Mouse (Mus musculus) midbrain, embryonic 11.5 days (tissue): ENCODE results near the gene Cavin2. TPM values are rescaled to one million over a fixed set of nuclear protein-coding genes. Genes with fewer than 3 reads are reported as not detected.

ENCODE experiments used
- ATAC-seq: fragments of 200-750 bp; cut with Nextera tagmentation; 2 replicates; pipeline ENCODE4 v1.8.0; 2017; ENCODE audit warnings: moderate TSS enrichment, moderate library complexity; ENCODE audit not compliant: low FRiP score
- DNase-seq: peaks from one replicate; pipeline ENCODE4 v3.0.0; 2015; ENCODE audit warnings: low spot score; ENCODE audit errors: missing footprints
- H3K27ac ChIP-seq: fragments of 300-500 bp; sonication (generic); 2 replicates; pipeline ENCODE4 v1.5.1; 2014; ENCODE audit warnings: low read depth, low read length
- H3K27me3 ChIP-seq: fragments of 300-500 bp; sonication (generic); 2 replicates; pipeline ENCODE4 v1.6.1; 2014; ENCODE audit warnings: mild to moderate bottlenecking, low read length, moderate library complexity, mixed read lengths; ENCODE audit not compliant: control insufficient read depth, insufficient read depth
- H3K36me3 ChIP-seq: fragments of 300-500 bp; sonication (generic); 2 replicates; pipeline ENCODE4 v1.6.1; 2014; ENCODE audit warnings: mild to moderate bottlenecking, low read length, moderate library complexity, mixed read lengths; ENCODE audit not compliant: control insufficient read depth, insufficient read depth
- H3K4me1 ChIP-seq: fragments of 300-500 bp; sonication (generic); 2 replicates; pipeline ENCODE4 v1.6.1; 2014; ENCODE audit warnings: low read length; ENCODE audit not compliant: control insufficient read depth, insufficient read depth
- H3K4me2 ChIP-seq: fragments of 300-500 bp; sonication (generic); 2 replicates; pipeline ENCODE4 v1.6.1; 2014; ENCODE audit warnings: mild to moderate bottlenecking, moderate library complexity
- H3K4me3 ChIP-seq: fragments of 300-500 bp; sonication (generic); 2 replicates; pipeline ENCODE4 v1.5.1; 2014; ENCODE audit warnings: low read depth, low read length
- H3K9ac ChIP-seq: fragments of 300-500 bp; sonication (generic); 2 replicates; pipeline ENCODE4 v1.6.1; 2014; ENCODE audit warnings: low read length
- H3K9me3 ChIP-seq: fragments of 300-500 bp; sonication (generic); 2 replicates; pipeline ENCODE4 v1.6.1; 2016; ENCODE audit warnings: low read length; ENCODE audit not compliant: control insufficient read depth
- WGBS: fragments of 180-500 bp; shearing (Covaris S2); extraction: QIAGEN DNeasy Blood & Tissue Kit; methylation state at CpG from one replicate; pipeline ENCODE4 v1.1.7; 2014; 5-methylcytosine and 5-hydroxymethylcytosine counted together
- polyA plus RNA-seq: library from polyadenylated mRNA; unstranded; fragments of >200 nt; fragmentation: Nextera tagmentation; extraction: Ambion mirVana; gene quantifications from 2 replicates; pipeline ENCODE4 v1.2.1, GENCODE M21; 2014

The Cavin2 gene
- polyA plus RNA-seq, result 4.9 and 5.0 TPM in 2 replicates

DNA sequence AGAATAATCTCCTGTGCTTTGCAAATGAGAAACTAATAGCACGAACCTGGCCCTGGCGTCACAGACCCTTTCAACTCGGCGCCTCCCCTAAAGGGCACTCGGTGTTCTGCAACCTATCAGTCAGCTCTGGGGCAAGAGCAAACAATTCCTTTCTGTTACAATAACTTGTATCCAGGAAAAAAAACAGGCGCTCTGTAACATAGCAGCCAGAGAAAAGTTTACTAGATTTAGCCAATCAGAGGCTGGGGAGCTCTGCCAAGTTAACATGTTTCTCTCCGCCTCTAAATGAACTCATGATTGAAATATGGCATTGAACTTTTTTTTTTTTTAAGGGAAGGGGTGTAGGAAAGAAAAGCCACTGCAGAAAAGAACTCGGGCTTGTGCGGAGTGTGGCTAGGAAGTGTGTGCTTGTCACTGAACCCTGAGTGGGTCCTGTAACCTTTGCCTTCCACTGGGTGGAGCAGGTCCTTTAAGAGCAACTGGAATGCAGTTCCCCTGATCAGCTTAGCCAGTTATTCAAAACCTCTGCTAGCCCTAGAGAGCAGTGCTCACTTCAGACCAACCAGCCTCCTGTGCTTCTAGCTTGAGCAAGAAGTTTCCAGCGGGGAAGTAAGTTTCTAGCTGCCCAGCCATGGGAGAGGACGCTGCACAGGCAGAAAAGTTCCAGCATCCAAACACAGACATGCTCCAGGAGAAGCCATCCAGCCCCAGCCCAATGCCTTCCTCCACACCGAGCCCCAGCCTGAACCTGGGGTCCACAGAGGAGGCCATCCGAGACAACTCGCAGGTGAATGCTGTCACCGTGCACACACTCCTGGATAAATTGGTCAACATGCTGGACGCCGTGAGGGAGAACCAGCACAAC, at the start of gene Cavin2:
Gene Cavin2, plus strand, starts transcription at position 372 of the 865 bp plus-strand sequence.
- no peak within 1 kb of the TSS for H3K4me2 ChIP-seq
- no peaks in the 10 kb centered on the region for H3K36me3 ChIP-seq
- H3K4me3 ChIP-seq, result no peak within 1 kb of the TSS
- no peak within 1 kb of the TSS for H3K27ac ChIP-seq
- no peaks in the 10 kb centered on the region for H3K27me3 ChIP-seq
- WGBS, result 64% methylated on average over 17 of the region's 17 CpGs
- ATAC-seq (0 out of 2 replicates have a peak, but pooled peaks have one; percentile 40), DNase-seq (no peak)
- no peaks in the 10 kb centered on the region for H3K9me3 ChIP-seq
- no peaks in the 10 kb centered on the region for H3K4me1 ChIP-seq
- no peak within 1 kb of the TSS for H3K9ac ChIP-seq

DNA sequence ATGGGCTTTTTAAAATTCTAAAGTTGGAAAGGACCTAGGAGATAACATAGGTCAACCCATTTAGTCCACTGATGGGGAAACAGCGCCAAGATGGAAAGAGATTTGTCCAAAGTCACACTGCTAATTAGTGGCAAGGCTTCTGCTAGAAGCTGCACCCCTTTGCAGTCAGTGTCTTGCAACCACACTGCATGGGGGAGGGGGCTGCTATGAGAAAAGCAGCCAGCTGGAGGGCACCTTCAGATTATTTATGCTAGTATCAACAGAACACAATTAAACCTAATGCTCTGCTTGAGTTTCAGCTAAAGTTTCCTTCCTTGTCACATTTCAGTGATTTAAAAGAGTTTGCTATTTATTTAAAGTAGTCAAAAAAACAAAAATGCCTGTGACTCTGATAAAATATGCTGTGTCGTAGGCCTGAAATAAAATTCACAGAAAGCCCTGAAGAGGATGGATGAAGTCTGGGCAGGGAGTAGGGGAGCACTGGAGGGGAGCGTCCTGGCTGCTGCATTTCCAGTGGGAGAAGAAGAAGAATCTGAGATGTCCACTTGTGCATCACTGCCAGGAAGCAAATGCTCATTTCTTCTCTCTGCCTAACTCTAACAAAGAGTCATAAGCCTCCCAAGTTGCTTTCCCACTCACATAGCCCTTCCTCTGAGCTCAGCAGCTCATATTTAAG, 47.5 kb upstream of the Cavin2 start:
- H3K4me3 ChIP-seq, result no peak overlapping the region
- H3K27ac ChIP-seq, result no peak overlapping the region
- no peaks in the 10 kb centered on the region for H3K36me3 ChIP-seq
- H3K9me3 ChIP-seq, result no peaks in the 10 kb centered on the region
- no peak overlapping the region for H3K9ac ChIP-seq
- WGBS, result 88% methylated on average over 3 of the region's 3 CpGs
- no peaks in the 10 kb centered on the region for H3K27me3 ChIP-seq
- no peak for DNase-seq
- no peaks in the 10 kb centered on the region for H3K4me1 ChIP-seq
- H3K4me2 ChIP-seq, result no peak overlapping the region
- ATAC-seq, result no peak

GRCm38 (mm10) chr1:51243294-51243693, 45.6 kb upstream of the Cavin2 start:
- WGBS, result 88% methylated on average over 3 of the region's 3 CpGs

DNA sequence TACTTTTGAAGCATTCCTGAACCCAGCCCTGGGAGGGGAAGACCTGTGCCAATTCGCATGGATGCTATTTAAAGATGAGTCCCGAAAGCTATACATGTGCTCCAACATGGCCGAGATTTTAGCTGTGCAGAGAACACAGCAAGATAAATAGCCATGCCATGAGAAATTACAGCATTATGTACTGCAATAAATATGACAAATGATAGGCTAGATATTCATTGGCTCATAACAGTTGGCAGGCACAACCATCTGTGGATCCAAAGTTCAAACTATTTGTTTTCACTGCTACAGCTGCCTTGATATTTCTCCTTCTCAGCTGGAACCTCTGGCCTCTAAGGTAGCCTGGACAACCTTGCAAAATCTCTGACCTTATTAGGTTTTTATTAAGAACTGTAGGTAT, 45.1 kb upstream of the Cavin2 start:
- Histone ChIP-seq H3K36me3 (no peaks in the 10 kb centered on the region), H3K9ac (no peak overlapping the region), H3K4me2 (no peak overlapping the region), H3K9me3 (no peaks in the 10 kb centered on the region), H3K4me3 (no peak overlapping the region), H3K27me3 (no peaks in the 10 kb centered on the region), H3K27ac (no peak overlapping the region), H3K4me1 (no peaks in the 10 kb centered on the region)
- ATAC-seq (no peak), DNase-seq (no peak)
- WGBS, result 95% methylated on average over 3 of the region's 3 CpGs

More at GRCm38 (mm10) chr1:51243294-51243693, 45.6 kb upstream of the Cavin2 start:
- Histone ChIP-seq H3K4me2 (no peak overlapping the region), H3K36me3 (no peaks in the 10 kb centered on the region), H3K9ac (no peak overlapping the region), H3K4me1 (no peaks in the 10 kb centered on the region), H3K9me3 (no peaks in the 10 kb centered on the region), H3K27me3 (no peaks in the 10 kb centered on the region), H3K4me3 (no peak overlapping the region), H3K27ac (no peak overlapping the region)
- DNase-seq (no peak), ATAC-seq (no peak)

DNA sequence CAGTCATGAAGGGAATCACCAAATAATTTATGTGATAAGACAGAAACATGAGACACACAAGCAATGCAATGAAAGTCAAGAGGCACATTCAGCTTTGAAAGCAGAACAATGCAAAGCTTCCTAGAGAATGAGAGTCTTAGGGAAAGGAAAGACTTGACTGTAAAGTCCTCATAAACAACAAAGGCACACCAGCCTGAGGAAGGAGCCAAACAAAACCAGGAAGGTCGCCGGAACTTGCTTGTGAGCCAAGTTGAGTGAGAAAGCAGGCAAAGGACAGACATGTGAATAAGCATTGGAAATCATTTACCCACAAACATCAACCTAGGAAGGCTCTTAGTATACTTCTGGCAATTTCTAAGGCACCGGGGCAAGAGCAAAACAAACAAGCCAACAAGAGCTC, 43.5 kb upstream of the Cavin2 start:
- no peaks in the 10 kb centered on the region for H3K27me3 ChIP-seq
- DNase-seq, result no peak
- H3K27ac ChIP-seq, result no peak overlapping the region
- no peaks in the 10 kb centered on the region for H3K36me3 ChIP-seq
- no peak for ATAC-seq
- no peaks in the 10 kb centered on the region for H3K4me1 ChIP-seq
- WGBS, result 69% methylated on average over 3 of the region's 3 CpGs
- H3K9ac ChIP-seq, result no peak overlapping the region
- no peak overlapping the region for H3K4me3 ChIP-seq
- no peaks in the 10 kb centered on the region for H3K9me3 ChIP-seq
- no peak overlapping the region for H3K4me2 ChIP-seq

- Histone ChIP-seq H3K4me3 (no peak overlapping the region), H3K9ac (no peak overlapping the region), H3K9me3 (no peaks in the 10 kb centered on the region), H3K27ac (no peak overlapping the region), H3K27me3 (no peaks in the 10 kb centered on the region), H3K4me2 (no peak overlapping the region), H3K36me3 (no peaks in the 10 kb centered on the region), H3K4me1 (no peaks in the 10 kb centered on the region)
- WGBS, result 89% methylated on average over 5 of the region's 5 CpGs
- ATAC-seq (no peak), DNase-seq (no peak)
Measured at GRCm38 (mm10) chr1:51250302-51250701, 38.6 kb upstream of the Cavin2 start.

DNA sequence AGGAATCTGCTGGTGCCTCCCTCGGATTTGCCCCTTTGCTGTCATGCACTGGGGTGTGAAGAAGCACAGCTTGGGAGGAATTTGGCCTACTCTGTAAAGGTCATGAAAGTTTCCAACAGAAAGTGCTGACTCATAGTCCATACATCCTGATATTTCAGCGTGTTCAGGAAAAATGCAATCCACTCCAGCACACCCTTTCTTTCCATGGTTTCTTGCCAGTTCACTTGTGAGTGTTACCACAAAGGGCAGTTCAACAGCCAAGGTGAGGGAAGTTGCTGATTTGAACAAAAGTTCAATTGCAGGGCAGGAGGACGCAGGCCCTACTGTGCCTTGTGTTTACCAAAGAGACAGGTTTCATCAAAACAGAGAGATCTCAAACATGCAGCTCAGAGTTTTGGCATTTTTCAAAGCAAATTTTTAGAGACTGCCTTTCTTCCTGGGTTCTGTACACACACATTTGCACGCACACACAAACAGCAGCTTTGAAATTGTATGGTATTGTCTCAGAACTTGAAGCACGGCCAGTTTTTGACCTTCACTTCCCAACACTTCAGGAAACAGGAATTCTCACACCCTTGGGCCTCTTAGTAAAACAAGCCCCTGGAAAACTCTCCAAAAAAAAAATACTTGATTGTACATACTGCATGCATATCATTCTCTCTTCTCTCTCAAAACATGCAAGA, 23.7 kb upstream of the Cavin2 start:
- H3K36me3 ChIP-seq, result no peaks in the 10 kb centered on the region
- no peak overlapping the region for H3K9ac ChIP-seq
- DNase-seq (no peak), ATAC-seq (no peak)
- H3K9me3 ChIP-seq, result no peaks in the 10 kb centered on the region
- WGBS, result 57% methylated on average over 5 of the region's 5 CpGs
- no peaks in the 10 kb centered on the region for H3K27me3 ChIP-seq
- no peak overlapping the region for H3K4me3 ChIP-seq
- no peak overlapping the region for H3K27ac ChIP-seq
- H3K4me2 ChIP-seq, result no peak overlapping the region
- no peaks in the 10 kb centered on the region for H3K4me1 ChIP-seq

DNA sequence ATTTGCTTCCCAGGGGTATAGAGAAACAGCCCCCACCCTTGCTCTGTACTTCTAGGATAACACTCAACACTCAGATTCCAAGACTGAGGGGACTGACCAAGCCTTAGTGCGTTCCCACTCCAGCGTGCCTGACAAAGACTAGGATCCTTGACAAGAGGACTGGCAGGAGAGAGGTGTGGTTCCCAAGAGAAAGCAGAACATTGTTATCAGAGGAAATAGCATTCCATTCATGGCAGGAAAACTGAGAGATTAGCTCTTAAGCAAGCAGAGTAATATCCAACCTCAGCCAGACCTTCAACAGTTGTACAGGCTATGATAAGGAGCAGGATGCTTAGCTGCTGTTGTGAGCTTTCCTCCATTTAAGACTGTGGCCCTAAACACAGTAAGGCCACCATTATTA, 23.0 kb upstream of the Cavin2 start:
- H3K9me3 ChIP-seq, result no peaks in the 10 kb centered on the region
- no peaks in the 10 kb centered on the region for H3K36me3 ChIP-seq
- H3K4me2 ChIP-seq, result no peak overlapping the region
- H3K27me3 ChIP-seq, result no peaks in the 10 kb centered on the region
- H3K27ac ChIP-seq, result no peak overlapping the region
- H3K4me3 ChIP-seq, result no peak overlapping the region
- H3K9ac ChIP-seq, result no peak overlapping the region
- WGBS, result 58% methylated on average over 2 of the region's 2 CpGs
- DNase-seq, result no peak
- no peak for ATAC-seq
- no peaks in the 10 kb centered on the region for H3K4me1 ChIP-seq

- Histone ChIP-seq H3K4me1 (no peaks in the 10 kb centered on the region), H3K9me3 (no peaks in the 10 kb centered on the region), H3K4me2 (no peak overlapping the region), H3K27me3 (no peaks in the 10 kb centered on the region), H3K9ac (no peak overlapping the region), H3K27ac (no peak overlapping the region), H3K4me3 (no peak overlapping the region), H3K36me3 (no peaks in the 10 kb centered on the region)
- ATAC-seq, result no peak
- DNase-seq, result no peak
- WGBS, result 74% methylated on average over 5 of the region's 5 CpGs
Measured at GRCm38 (mm10) chr1:51267125-51267524, 21.8 kb upstream of the Cavin2 start.
